Mouse (Mus musculus) cerebellum, adult 9-10 months (tissue): ENCODE data around the gene Fam98b.
A peak's percentile ranks its signal among the peaks of the same experiment; 100 is the strongest.

Experiments
- DNase-seq: peaks from one replicate; pipeline ENCODE4 v3.0.0; 2022

Fam98b gene

GRCm38 (mm10) chr2:117249255-117250000, at the start of gene Fam98b:
TSS of gene Fam98b (plus strand) at chr2:117249739.
- DNase-seq: peak; percentile 85

GRCm38 (mm10) chr2:117200869-117201338, 48.6 kb upstream of the Fam98b start:
- no peak for DNase-seq

- DNase-seq: no peak
These were observed 46.2 kb upstream of the Fam98b start for GRCm38 (mm10) chr2:117203350-117203749.

GRCm38 (mm10) chr2:117204534-117204933, 45.0 kb upstream of the Fam98b start:
- no peak for DNase-seq

- DNase-seq: no peak
These were observed 44.5 kb upstream of the Fam98b start for GRCm38 (mm10) chr2:117205066-117205465.

- no peak for DNase-seq
These were observed 39.0 kb upstream of the Fam98b start for GRCm38 (mm10) chr2:117210416-117211085.

GRCm38 (mm10) chr2:117216152-117216551, 33.4 kb upstream of the Fam98b start:
- no peak for DNase-seq

- DNase-seq: no peak
These were observed 31.8 kb upstream of the Fam98b start for GRCm38 (mm10) chr2:117217695-117218216.

GRCm38 (mm10) chr2:117219536-117219935, 30.0 kb upstream of the Fam98b start:
- DNase-seq: no peak

- DNase-seq: no peak
These were observed 26.9 kb upstream of the Fam98b start for GRCm38 (mm10) chr2:117222651-117223050.

GRCm38 (mm10) chr2:117228601-117229125, 20.9 kb upstream of the Fam98b start:
- no peak for DNase-seq

GRCm38 (mm10) chr2:117230261-117230660, 19.3 kb upstream of the Fam98b start:
- no peak for DNase-seq

GRCm38 (mm10) chr2:117231257-117231656, 18.3 kb upstream of the Fam98b start:
- peak; percentile 68 for DNase-seq

- no peak for DNase-seq
These were observed 7.6 kb upstream of the Fam98b start for GRCm38 (mm10) chr2:117241953-117242352.

- no peak for DNase-seq
These were observed 517 bp downstream of the Fam98b start for GRCm38 (mm10) chr2:117250001-117250510.

- no peak for DNase-seq
These were observed 5.9 kb downstream of the Fam98b start for GRCm38 (mm10) chr2:117255415-117255814.

GRCm38 (mm10) chr2:117257617-117258016, 8.1 kb downstream of the Fam98b start:
- DNase-seq: no peak

GRCm38 (mm10) chr2:117262184-117262583, 12.6 kb downstream of the Fam98b start:
- DNase-seq: no peak

- DNase-seq: peak; percentile 64
These were observed 14.4 kb downstream of the Fam98b start for GRCm38 (mm10) chr2:117263786-117264408.

GRCm38 (mm10) chr2:117288291-117288690, 38.8 kb downstream of the Fam98b start:
- peak; percentile 30 for DNase-seq

- no peak for DNase-seq
These were observed 50.3 kb downstream of the Fam98b start for GRCm38 (mm10) chr2:117299596-117300448.
